Mouse (Mus musculus): ENCODE results near the gene Adam11.

The Adam11 gene

DNA sequence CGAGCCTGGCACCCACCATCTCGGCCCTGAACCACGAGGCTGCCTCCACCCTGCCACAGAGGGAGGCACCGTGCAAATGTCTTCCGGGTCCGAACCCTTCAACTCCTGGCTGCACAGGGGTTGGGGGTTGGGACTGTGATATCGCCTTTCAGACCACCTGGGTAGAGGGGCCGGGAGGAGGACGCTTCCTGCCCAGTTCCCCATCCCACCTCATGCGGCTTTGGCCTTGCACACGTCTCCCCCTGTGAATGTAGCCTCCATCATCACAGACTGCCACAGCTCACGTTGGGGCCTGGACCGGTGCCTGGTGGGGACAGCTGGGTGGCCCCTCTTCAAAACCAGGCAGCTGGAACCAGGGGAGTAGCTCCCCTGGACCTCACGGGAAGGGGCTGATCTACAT, 16.9 kb downstream of the Adam11 start:
- no peak for DNase-seq (ENCODE audit: extremely low spot score, low read depth, low spot score)

DNA sequence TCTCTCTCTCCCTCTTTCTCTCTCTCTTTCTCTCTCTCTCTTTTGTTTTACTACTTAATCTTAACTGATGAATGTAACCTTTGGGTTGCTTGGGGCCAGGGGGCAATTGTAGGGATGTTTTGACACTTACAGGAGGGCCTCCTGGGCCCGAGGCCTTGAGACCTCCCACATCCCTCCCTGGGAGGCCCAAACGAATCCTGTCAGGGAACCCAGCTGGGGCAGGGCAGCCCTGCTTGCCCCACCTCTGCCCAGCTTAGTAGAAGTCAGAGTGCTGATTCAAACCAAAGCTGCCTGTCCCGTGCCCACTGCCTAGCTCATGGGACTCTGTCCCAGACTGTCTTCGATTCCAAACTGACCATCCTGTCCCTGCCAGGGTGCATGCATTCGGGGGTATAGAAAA, 17.4 kb downstream of the Adam11 start:
- DNase-seq (ENCODE audit: extremely low spot score, low read depth, low spot score): no peak

DNA sequence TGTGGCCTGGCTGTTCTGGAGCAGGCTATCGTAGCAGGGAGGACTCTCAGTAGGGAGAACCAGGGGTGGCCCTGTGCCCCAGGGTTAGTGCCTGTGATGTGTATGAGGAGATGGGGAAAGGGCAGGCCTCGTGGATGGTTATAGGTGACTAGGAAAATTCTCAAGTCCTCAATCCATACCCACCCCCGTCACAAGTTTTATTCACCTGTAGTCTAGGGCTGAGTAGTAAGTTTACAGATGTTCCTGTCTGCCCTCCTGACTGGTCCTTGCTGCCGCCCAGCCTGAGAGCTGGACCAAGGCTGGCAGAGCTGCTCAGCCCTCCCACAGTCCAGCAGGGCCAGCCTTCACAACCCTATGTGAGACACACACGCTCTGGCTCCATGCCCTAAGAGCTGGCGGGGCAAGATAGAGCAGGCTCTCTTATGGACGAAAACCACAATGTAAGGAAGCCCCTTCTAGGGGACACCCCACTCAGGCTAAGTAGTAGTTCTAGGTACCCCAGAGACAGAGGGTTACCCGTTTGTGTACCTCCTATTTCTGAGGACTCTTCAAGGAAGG, 17.9 kb downstream of the Adam11 start:
- DNase-seq (ENCODE audit: extremely low spot score, low read depth, low spot score): no peak

DNA sequence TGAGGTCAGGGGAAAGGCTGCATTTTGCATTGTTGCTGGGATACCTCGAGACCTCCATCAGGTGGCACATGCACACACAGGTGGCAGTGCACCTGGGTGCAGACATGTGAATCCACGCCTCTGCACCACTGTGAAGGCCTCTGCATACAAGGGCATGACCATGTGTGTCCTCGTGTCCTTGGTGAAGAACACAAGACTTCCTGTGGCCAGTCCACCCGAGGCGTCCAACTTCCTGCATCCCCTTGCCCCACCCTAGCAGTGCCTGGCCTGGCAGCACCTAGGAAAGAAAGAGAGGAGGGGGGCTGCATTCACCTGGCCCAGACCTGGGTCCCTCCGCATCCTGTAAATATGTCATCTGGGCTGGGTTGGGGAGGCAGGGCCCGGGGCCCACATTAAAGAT, 18.6 kb downstream of the Adam11 start:
- no peak for DNase-seq (ENCODE audit: extremely low spot score, low read depth, low spot score)

DNA sequence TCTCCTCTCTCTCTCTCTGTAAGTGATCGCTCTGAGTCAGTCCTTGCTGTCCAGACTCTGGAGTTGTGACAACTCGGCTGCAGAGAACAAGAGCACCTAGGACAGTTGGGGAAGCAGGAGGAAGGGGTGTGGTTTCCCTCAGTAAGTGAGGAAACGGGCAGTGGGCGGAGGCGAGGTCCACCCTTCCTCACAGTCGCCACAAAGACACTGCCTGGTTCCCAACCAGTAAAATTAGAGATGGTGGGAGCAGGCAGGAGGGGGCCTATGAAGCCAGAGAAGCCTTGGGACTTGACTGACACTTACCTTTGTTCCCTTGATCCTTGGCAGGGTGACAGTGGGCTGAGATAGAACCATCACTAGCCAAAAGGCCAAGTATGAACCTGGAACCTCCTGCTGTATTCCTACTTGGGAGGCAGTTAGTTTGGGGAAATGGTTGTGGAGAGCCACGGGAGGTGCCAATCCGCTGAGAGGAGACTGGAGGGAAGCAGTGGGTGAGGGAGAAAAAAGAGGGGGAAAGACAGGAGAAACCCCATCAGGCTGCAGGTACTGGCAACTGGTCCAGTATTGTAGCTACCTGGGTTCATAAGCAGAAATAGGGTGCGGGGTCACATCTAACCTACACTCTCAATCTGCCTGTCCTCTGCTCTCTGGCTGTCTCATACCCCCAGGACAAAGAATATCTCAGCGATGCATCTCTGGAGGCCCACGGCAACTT, 19.2 kb downstream of the Adam11 start:
- DNase-seq (ENCODE audit: extremely low spot score, low read depth, low spot score): no peak

DNA sequence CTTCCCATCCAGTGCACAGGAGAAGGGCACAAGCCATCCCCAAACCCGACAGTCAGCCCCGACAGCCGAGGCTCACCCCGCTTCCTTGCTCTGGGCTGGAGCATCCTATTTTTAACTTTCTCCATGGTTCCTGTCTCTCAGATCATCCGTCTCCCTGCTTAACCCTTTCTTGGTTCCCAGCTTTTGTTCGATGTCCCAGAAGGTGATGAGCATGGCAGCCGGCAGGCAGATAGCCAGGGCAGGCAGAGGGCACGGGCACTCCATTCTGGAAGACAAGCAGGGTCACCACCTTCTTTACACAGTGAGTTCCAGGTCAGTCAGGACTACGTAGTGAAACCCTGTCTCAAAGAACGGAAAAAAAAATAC, 19.7 kb downstream of the Adam11 start:
- DNase-seq (ENCODE audit: extremely low spot score, low read depth, low spot score): no peak

DNA sequence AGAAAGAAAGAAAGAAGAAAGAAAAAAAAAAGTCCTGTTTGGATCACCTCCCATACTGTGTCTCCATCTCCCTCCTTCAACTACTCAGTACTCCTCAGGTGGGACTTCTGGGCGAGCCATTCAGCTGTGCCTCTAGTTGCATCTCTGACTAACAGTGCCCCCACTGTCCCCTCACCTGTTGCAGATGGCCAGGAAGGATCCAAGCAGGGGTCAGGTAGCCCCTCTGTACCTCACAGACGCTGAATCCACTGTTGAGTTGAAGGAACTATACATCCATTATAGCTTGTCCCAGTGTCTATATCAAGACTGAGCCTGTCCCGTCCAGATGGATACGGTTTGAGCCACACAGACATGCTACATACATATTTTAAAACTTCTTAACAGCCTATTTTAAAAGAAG, 20.3 kb downstream of the Adam11 start:
- no peak for DNase-seq (ENCODE audit: extremely low spot score, low read depth, low spot score)

DNA sequence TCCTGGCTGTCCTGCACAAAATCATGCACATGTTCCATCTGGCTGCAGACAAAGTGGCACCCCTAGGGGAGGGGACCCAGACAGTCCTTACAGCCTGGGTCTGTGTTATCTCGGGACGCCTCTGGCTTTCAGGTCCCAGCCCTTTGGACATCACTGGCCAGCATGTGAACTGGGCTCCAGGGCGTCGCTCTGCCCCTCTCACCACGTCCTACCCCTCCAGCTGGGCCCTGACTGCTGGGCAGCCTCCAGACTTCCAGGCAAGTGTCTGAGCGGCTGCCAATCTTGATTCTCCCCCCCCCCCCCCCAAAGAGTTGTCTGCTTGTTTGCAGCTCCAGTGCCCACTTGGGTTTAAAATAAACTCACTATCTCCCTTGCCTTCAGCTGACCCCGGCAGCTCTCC, 22.2 kb downstream of the Adam11 start:
- no peak for DNase-seq (ENCODE audit: extremely low spot score, low read depth, low spot score)

DNA sequence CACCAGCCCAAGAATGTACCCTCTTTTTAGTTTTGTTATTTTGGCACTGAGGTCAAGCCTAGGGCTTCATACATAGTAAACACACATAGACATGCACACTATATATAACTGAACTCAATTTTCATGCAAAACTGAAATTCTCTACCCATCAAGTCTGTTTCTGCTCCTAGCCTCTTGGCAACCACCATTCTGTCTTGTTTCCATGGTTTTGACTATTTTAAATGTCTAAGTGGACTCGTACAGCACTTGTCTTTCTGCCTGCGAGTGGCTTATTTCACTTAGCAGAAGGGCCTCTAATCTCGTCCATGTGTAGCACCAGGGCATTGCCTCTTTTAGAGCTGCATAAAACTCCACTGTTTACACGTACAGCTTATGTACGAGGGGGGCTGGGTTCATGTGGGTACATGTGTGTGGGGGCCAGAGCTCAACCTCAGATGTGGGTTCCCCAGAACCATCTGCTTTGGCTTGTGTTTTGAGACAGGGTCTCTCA, 26.5 kb downstream of the Adam11 start:
- no peak for DNase-seq (ENCODE audit: extremely low spot score, low read depth, low spot score)

DNA sequence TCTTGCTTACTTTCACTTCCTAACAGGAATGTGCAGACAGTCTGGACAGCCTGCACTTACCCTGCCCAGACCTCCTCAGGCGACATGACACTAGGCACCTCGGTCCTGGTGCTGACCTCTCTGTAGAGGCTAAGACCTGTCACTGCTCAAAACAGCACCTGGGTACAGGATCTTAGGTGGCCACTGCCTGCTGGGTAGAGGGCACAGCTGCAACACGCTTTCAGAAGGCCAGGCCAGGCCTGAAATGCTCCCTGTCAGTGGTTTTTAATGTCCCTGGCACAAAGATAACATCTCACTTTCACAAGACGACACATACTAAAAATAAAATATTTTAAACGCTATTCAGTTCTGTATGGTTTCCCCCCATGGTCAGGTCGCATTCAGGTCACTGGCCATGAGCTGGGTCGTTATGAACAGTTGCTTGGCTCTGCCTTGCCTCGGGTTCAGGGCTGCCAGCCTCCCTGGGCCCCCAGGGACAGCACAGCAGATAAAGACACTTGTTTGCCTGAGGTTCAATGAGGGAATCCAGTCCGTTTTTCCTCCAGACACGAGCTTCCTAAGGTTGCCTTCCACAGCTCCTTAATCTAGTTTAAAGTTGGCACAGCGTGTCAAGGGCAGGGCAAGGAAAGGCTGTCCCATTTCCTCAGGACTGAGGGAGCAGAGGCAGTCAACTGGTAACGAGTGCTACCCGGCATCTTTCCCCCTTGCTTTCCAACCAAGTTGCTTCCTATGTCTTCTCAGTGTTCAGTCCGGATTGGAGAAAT, 30.6 kb downstream of the Adam11 start:
- no peak for DNase-seq (ENCODE audit: extremely low spot score, low read depth, low spot score)

DNA sequence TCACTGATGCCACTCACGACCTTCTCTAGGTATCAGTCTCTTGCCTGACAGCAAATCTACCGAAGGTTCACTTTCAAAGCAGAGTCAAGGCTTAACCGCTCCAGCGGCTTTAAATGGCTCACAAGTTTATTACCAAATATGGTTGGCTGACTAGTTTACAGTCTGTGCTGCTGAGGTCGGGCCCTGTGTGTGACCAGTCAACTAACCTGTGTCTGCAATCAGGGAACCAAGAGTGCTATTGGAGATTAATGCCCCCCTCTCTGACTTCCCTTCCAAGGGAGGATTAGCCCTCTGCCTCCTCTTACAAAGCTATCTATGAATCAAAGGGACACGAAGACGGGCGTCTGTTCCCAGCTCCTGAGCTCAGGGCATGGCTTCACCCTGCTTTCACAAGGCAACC, 32.9 kb downstream of the Adam11 start:
- no peak for DNase-seq (ENCODE audit: extremely low spot score, low read depth, low spot score)

DNA sequence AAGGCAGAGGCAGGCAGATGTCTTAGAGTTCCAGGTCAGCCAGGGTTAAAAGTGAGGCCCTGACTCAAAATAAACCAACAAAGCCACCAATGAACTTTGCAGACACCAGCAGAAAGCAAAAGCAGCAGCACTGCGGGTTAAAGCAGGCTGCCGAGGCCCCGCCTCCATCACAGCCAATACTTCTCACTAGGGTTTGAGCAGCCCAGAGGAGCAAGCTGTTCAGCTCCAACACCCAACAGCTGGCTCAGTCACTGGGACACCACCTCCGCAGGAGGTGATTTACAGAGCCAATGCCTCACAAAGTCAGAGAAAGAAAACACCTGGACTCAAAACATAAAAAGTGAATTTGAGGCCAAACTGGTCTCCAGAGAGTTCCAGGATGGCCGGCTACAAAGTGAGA, 42.2 kb downstream of the Adam11 start:
- DNase-seq (ENCODE audit: extremely low spot score, low read depth, low spot score): no peak

DNA sequence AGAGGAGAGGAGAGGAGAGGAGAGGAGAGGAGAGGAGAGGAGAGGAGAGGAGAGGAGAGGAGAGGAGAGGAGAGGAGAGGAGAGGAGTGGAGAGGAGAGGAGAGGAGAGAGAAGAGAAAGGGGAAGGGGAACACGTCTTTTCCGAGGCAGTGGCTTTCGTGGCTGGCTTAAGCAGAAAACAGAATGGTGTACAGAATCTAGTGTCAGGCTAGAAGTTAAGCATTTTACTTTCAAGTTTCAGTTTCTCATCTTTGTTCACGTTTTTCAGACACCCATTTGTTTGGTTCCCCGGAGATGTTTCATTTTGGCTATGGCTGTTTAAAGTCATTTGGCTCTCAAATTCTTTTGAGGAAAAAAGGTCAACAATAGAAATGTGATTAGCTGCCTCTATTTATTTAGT, 47.0 kb downstream of the Adam11 start:
- no peak for DNase-seq (ENCODE audit: extremely low spot score, low read depth, low spot score)

DNA sequence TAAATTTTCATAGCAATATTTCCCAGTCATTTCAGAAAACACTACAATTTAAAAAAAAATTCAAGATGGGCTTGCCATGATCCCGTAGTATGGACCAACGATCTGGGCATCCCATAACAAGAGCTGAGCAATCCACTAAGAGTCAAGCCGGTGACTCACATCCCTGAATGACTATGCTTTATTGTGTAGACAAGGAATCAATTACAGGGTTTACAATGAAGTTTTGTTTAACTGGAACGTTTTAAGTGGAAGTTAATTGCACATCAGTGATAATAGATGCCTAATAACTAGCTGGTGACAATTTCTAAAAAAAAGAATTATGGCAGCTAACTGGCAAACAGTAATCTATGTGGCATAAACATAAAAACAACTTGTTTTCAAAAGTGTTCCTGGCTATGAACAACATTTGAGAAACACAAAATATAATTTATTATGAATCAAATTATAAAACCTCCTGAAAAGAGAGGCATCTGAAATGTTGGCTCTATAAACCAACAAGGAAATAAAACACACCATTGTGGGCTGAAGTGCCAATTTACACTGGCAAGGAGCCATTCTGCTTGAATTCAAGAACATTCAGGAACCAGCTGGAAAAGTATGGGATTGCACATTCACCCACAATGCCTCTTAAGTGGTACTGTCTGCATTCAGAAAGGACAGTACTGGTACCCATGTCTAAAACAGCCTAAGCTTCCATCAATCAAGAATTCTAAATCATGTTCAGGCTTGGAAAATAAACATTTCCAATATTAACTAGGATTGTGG, 49.7 kb downstream of the Adam11 start:
- no peak for DNase-seq (ENCODE audit: extremely low spot score, low read depth, low spot score)

DNA sequence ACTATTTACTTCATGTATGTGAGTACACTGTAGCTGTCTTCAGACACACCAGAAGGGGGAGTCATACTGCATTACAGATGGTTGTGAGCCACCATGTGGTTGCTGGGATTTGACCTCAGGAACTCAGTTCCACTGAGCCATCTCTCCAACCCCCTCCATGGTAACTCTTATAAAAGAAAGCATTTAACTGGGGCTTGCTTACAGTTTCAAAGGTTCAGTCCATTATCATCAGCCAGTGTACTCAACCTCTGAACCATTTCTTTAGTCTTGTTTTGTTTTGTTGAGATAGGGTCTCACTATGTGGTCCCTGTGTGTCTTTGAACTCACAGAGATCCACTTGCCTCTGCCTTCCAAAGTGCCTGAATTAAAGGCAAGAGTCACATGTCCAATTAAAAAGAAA, 53.6 kb downstream of the Adam11 start:
- DNase-seq (ENCODE audit: extremely low spot score, low read depth, low spot score): no peak

DNA sequence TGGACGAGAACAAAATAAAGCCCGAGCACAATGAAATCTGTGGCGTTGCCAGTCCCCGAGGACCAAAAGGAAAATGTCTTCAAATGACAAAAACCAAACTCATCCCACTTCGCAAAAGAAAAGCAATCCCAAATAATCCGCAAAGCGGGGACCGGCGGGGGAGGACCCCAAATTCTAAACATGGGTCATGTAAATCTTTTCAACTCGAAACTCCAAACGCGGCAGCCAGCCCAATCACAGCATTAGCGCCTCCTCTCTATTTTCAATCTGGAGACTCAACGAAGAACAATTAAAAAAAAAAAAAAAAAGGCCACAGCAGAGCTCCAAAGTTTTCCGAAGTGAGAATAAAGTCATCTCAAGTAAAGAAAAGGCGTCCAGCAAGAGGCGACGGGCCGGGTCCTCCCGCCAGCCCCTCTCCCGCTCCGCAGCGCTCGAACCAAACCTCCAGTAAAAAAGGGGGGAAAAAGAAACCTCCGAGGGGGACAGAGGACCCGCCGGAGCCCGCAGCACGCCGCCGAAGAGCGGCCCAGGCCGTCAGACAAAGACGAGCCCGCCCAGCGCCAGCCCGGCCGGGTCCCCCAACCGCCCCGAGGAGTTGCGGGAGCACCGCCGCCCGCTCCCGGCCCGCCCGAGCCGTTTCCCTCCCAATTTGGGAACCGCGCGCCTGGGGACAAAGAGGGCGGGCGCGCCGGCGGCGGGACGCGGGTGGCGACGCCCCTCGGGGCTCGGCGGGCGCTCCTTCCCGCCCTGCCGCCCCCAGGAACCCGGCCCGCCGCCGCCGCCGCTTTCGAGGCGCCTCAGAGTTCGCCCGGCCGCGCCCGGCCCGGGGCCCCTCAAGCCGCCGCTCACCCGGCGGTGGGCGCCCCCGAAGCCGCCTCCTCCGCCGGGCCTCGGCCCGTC, 57.1 kb downstream of the Adam11 start:
- no peak for DNase-seq (ENCODE audit: extremely low spot score, low read depth, low spot score)

DNA sequence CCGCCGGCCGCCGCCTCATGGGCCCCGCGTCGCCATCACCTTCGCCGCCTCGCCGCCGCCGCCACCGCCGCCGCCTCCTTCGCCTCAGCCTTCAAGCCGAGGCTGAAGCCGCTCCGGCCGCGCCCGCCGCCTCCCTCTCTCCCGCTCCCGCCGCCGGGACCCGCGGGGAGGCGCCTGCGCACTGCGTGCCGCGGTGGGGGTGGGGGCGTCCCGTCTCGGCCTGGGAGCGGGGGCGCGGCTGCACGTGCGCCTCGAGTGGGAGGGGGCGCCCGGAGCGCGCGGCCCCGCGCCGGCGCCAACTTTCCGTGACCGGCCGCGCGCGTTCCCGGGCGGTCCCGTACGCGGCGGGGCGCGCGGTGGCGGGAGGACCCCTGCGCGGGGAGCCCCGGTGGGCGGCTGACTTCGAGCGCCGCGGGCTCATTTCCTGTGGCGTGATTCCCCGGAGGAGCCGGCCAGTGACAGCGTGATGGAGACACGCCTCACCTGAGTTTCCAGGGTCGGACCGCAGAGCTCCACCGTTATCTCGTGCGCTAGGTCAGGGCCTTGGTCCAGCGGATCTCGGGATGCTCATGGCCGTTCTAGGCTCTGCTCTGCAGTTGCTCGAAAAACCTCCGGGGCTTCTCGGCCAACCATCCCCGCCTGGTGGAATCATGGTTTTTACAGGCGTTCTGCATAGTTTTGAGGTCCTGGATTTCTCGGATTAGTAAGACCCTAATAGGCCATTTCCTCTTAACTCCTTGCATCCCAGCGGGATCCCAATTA, 58.0 kb downstream of the Adam11 start, which contains the start of gene Gjc1:
Gjc1 (minus strand) TSS at position 680 of the 762 bp plus-strand sequence.
- DNase-seq (ENCODE audit: extremely low spot score, low read depth, low spot score): peak; percentile 89

DNA sequence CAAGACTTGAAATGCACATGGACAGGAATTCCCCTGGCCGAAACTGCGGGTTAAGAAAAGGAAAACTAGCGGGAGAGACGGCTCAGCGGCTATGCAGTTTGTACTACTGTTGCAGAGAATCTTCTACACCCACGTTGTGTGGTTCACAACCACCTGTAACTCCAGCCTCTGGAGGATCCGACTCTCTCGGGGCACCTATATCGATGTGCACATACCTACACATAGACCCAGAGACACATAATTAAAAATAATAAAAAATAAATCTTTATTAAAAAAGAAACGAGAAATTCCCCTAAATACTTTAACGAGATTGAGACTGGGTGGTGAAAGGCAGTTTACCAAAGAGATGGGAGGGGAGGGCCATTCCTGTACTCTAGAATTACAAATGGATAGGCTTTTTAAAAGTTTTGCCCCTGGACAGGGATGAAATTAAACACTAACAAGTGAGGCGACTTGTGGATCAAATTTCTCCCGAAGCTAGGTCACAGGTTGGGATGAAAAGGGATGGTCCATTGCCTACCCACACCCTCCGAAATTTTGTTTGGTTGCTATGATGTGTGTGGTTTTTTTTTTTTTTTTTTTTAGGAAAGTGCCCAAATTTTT, 58.6 kb downstream of the Adam11 start:
- no peak for DNase-seq (ENCODE audit: extremely low spot score, low read depth, low spot score)

DNA sequence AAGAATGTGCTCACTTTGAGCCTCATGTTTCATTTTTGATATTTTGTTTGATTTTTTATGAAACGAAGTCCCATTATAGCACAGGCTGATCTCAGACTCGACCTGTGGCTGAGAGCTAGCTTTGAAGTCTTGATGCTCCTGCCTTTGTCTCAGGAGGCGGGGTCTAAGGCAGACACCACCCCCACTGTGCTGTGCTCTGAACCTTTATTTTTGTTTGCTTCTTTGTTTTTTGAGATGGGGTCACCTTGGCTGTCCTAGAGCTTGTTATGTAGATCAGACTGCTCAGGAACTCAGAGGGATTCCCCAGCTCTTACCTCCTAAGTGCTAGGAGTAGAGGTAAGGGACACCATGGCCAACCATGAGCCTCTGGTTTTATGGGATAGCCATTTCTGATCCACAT, 59.2 kb downstream of the Adam11 start:
- no peak for DNase-seq (ENCODE audit: extremely low spot score, low read depth, low spot score)

Data from hindlimb bud, embryonic 11.5 days (tissue).